Mouse (Mus musculus): Measurements from ENCODE around the gene Il1rl2. TPM values are rescaled to one million over a fixed set of nuclear protein-coding genes. Genes with fewer than 3 reads are reported as not detected.

Gene Il1rl2
- polyA plus RNA-seq, 2 experiments = 5.9 to 7.6 TPM

DNA sequence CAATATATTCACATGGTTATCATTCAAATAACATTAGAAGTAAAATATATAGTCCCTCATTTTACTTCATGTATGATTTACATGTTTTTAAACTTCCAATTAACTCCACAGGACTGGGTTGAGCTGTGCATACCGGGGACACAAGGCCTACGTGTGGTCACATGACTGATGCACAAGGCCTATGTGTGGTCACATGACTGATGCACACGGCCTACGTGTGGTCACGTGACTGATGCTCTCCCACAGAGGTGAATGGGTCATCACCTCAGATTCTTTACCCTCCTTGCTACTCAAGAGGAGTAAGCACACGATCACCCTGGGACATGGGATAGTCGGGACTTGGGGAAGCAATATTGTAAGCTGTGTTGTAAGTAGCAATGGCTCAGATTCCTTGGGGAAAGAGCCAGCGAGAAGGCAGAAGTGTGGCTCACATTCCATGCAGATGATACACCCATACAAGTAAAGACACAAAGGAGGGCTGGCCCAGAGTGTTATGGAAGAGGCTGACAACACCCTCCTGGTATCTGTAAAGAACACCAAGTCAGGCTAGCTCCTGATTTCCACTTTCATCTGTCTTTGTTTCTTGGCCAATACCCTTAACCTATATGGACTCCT lies 60.6 kb downstream of the Il1rl2 start:
- WGBS = 92% methylated on average over 8 of the region's 8 CpGs
- ATAC-seq (ENCODE audit: low FRiP score, low read depth) = no peak

DNA sequence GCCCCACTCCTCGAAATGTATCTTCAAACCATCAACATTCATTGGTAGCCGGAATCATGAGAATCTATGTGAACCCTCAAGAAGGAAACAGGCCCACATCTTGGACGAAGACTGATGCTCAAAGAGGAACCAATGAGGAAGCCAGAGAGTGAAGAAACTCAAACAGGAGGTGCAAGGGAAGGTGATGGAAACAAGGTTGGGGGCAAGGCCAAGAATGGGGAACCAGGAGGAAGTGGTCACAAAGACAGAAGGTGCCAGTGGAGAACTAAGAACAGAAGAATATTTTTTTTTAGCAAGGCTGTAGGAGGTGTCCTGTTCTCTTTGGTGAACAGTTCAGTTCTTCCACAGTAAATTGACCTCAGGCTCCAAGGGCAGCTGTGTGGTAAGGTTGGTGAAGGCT lies 67.0 kb downstream of the Il1rl2 start:
- TF ChIP-seq POLR2A (IDR thresholded peaks at IDR 0.05; ENCODE audit: borderline replicate concordance, extremely low read depth, insufficient read depth, insufficient read length) = no peak
- 88% methylated on average over 3 of the region's 3 CpGs for WGBS

More for the DNA sequence above, 60.6 kb downstream of the Il1rl2 start:
- Histone ChIP-seq H3K4me3 (replicated peaks; ENCODE audit: low read length) (no peak overlapping the region), H3K9me3 (ENCODE audit: control insufficient read depth, low read length) (no peaks in the 10 kb centered on the region), H3K36me3 (ENCODE audit: control insufficient read depth, insufficient read depth, low read length) (no peaks in the 10 kb centered on the region), H3K27me3 (ENCODE audit: control insufficient read depth, insufficient read depth, low read length) (no peaks in the 10 kb centered on the region), H3K27ac (replicated peaks; ENCODE audit: low read depth, low read length) (no peak overlapping the region), H3K9ac (ENCODE audit: low read depth, low read length, severe bottlenecking) (no peak overlapping the region), H3K4me2 (replicated peaks; ENCODE audit: low read depth, low read length, severe bottlenecking) (no peak overlapping the region), H3K4me1 (ENCODE audit: control insufficient read depth, insufficient read depth, low read length) (no peaks in the 10 kb centered on the region)
- DNase-seq (ENCODE audit: low spot score) = no peak
- no peak for TF ChIP-seq POLR2A (IDR thresholded peaks at IDR 0.05; ENCODE audit: borderline replicate concordance, extremely low read depth, insufficient read depth, insufficient read length)

GRCm38 (mm10) chr1:40392535-40392934 lies 68.1 kb downstream of the Il1rl2 start:
- H3K9ac ChIP-seq (ENCODE audit: low read depth, low read length, severe bottlenecking) = no peak overlapping the region
- no peaks in the 10 kb centered on the region for H3K9me3 ChIP-seq (ENCODE audit: control insufficient read depth, low read length)
- H3K27ac ChIP-seq (replicated peaks; ENCODE audit: low read depth, low read length) = no peak overlapping the region
- no peaks in the 10 kb centered on the region for H3K27me3 ChIP-seq (ENCODE audit: control insufficient read depth, insufficient read depth, low read length)
- no peak for TF ChIP-seq POLR2A (IDR thresholded peaks at IDR 0.05; ENCODE audit: borderline replicate concordance, extremely low read depth, insufficient read depth, insufficient read length)
- no peaks in the 10 kb centered on the region for H3K4me1 ChIP-seq (ENCODE audit: control insufficient read depth, insufficient read depth, low read length)
- 90% methylated on average over 6 of the region's 6 CpGs for WGBS
- H3K4me2 ChIP-seq (replicated peaks; ENCODE audit: low read depth, low read length, severe bottlenecking) = no peak overlapping the region
- no peaks in the 10 kb centered on the region for H3K36me3 ChIP-seq (ENCODE audit: control insufficient read depth, insufficient read depth, low read length)
- ATAC-seq (ENCODE audit: low FRiP score, low read depth) (no peak), DNase-seq (ENCODE audit: low spot score) (no peak)
- H3K4me3 ChIP-seq (replicated peaks; ENCODE audit: low read length) = no peak overlapping the region

More for the DNA sequence above, 67.0 kb downstream of the Il1rl2 start:
- no peaks in the 10 kb centered on the region for H3K36me3 ChIP-seq (ENCODE audit: control insufficient read depth, insufficient read depth, low read length)
- H3K27ac ChIP-seq (replicated peaks; ENCODE audit: low read depth, low read length) = no peak overlapping the region
- H3K27me3 ChIP-seq (ENCODE audit: control insufficient read depth, insufficient read depth, low read length) = no peaks in the 10 kb centered on the region
- no peaks in the 10 kb centered on the region for H3K4me1 ChIP-seq (ENCODE audit: control insufficient read depth, insufficient read depth, low read length)
- no peak overlapping the region for H3K4me3 ChIP-seq (replicated peaks; ENCODE audit: low read length)
- no peak overlapping the region for H3K9ac ChIP-seq (ENCODE audit: low read depth, low read length, severe bottlenecking)
- no peak for DNase-seq (ENCODE audit: low spot score)
- no peak overlapping the region for H3K4me2 ChIP-seq (replicated peaks; ENCODE audit: low read depth, low read length, severe bottlenecking)
- ATAC-seq (ENCODE audit: low FRiP score, low read depth) = no peak
- no peaks in the 10 kb centered on the region for H3K9me3 ChIP-seq (ENCODE audit: control insufficient read depth, low read length)

DNA sequence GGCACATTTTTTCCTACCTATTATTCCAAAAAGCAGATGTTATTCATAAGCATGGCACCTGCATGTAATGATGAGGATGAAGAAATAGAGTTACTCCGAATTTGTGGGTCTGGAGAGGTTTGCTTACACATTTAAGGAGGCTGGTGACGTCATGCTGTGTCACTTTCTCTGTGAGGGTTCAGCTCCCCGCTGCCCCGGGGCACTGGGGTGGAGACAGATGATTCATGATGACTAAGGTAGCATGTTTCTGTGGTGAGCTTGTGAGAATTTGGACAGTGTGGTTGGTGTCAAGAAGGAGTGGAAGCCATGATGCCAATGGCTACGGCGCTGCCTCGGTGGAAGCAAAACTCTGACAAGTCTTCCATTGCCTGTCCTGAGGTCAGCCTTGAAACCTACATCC lies 68.8 kb downstream of the Il1rl2 start:
- ATAC-seq (ENCODE audit: low FRiP score, low read depth) (no peak), DNase-seq (ENCODE audit: low spot score) (no peak)
- no peak for TF ChIP-seq POLR2A (IDR thresholded peaks at IDR 0.05; ENCODE audit: borderline replicate concordance, extremely low read depth, insufficient read depth, insufficient read length)
- Histone ChIP-seq H3K27ac (replicated peaks; ENCODE audit: low read depth, low read length) (no peak overlapping the region), H3K9ac (ENCODE audit: low read depth, low read length, severe bottlenecking) (no peak overlapping the region), H3K4me1 (ENCODE audit: control insufficient read depth, insufficient read depth, low read length) (no peaks in the 10 kb centered on the region), H3K27me3 (ENCODE audit: control insufficient read depth, insufficient read depth, low read length) (no peaks in the 10 kb centered on the region), H3K9me3 (ENCODE audit: control insufficient read depth, low read length) (no peaks in the 10 kb centered on the region), H3K4me3 (replicated peaks; ENCODE audit: low read length) (no peak overlapping the region), H3K4me2 (replicated peaks; ENCODE audit: low read depth, low read length, severe bottlenecking) (no peak overlapping the region), H3K36me3 (ENCODE audit: control insufficient read depth, insufficient read depth, low read length) (no peaks in the 10 kb centered on the region)
- 75% methylated on average over 7 of the region's 7 CpGs for WGBS

- 92% methylated on average over 6 of the region's 6 CpGs for whole genome bisulfite sequencing
- Histone ChIP-seq H3K4me2 (replicated peaks; ENCODE audit: low read depth, low read length, severe bottlenecking) (no peak overlapping the region), H3K9ac (ENCODE audit: low read depth, low read length, severe bottlenecking) (no peak overlapping the region), H3K27ac (replicated peaks; ENCODE audit: low read depth, low read length) (no peak overlapping the region), H3K27me3 (ENCODE audit: control insufficient read depth, insufficient read depth, low read length) (no peaks in the 10 kb centered on the region), H3K36me3 (ENCODE audit: control insufficient read depth, insufficient read depth, low read length) (no peaks in the 10 kb centered on the region), H3K4me1 (ENCODE audit: control insufficient read depth, insufficient read depth, low read length) (no peaks in the 10 kb centered on the region), H3K4me3 (replicated peaks; ENCODE audit: low read length) (no peak overlapping the region), H3K9me3 (ENCODE audit: control insufficient read depth, low read length) (no peaks in the 10 kb centered on the region)
- ATAC-seq (ENCODE audit: low FRiP score, low read depth) (no peak), DNase-seq (ENCODE audit: low spot score) (no peak)
- no peak for TF ChIP-seq POLR2A (IDR thresholded peaks at IDR 0.05; ENCODE audit: borderline replicate concordance, extremely low read depth, insufficient read depth, insufficient read length)
These were observed 75.2 kb downstream of the Il1rl2 start for GRCm38 (mm10) chr1:40399639-40400038.

Data from limb, embryonic 14.5 days (tissue).